Mouse (Mus musculus) G1E (cell line): ENCODE measurements around the gene Nmnat2.

Experiments used
- CTCF ChIP-seq: IDR thresholded peaks from 2 replicates; pipeline ENCODE4 v1.5.1; 2012; ENCODE audit warnings: low read depth, low read length, inconsistent platforms, mixed read lengths
- POLR2AphosphoS5 ChIP-seq: IDR thresholded peaks from 2 replicates; pipeline ENCODE4 v1.6.1; 2012; ENCODE audit warnings: low read depth, low read length, inconsistent platforms; ENCODE audit not compliant: insufficient replicate concordance
- TAL1 ChIP-seq: conservative IDR thresholded peaks from 2 replicates; pipeline ENCODE4 v1.6.1; 2012; ENCODE audit warnings: low read depth, low read length, inconsistent platforms, mixed read lengths

- TF ChIP-seq CTCF, result no peak
- no peak for TF ChIP-seq POLR2AphosphoS5
- TF ChIP-seq TAL1, result no peak
These were observed 148.4 kb downstream of the Nmnat2 start for GRCm38 (mm10) chr1:153103186-153103554.
